Mouse (Mus musculus) midbrain, embryonic 16.5 days (tissue): ENCODE results near the gene Pprc1. TPM values are rescaled to one million over a fixed set of nuclear protein-coding genes. Genes with fewer than 3 reads are reported as not detected.
A peak's percentile ranks its signal among the peaks of the same experiment; 100 is the strongest.

Experiments
- ATAC-seq: fragments of 200-750 bp; cut with Nextera tagmentation; 2 replicates; pipeline ENCODE4 v1.8.0; 2017; ENCODE audit warnings: moderate TSS enrichment
- H3K27ac ChIP-seq: fragments of 300-500 bp; sonication (generic); 2 replicates; pipeline ENCODE4 v1.5.1; 2014; ENCODE audit warnings: mild to moderate bottlenecking, low read length, mixed read lengths
- H3K27me3 ChIP-seq: fragments of 300-500 bp; sonication (generic); 2 replicates; pipeline ENCODE4 v1.6.1; 2014; ENCODE audit warnings: low read depth, low read length, mixed read lengths; ENCODE audit not compliant: control insufficient read depth, insufficient read depth
- H3K36me3 ChIP-seq: fragments of 300-500 bp; sonication (generic); 2 replicates; pipeline ENCODE4 v1.6.1; 2014; ENCODE audit warnings: mild to moderate bottlenecking, low read length, moderate library complexity, mixed read lengths; ENCODE audit not compliant: control insufficient read depth, insufficient read depth
- H3K4me1 ChIP-seq: fragments of 300-500 bp; sonication (generic); 2 replicates; pipeline ENCODE4 v1.6.1; 2014; ENCODE audit warnings: mild to moderate bottlenecking, low read length, mixed read lengths; ENCODE audit not compliant: control insufficient read depth, insufficient read depth
- H3K4me2 ChIP-seq: fragments of 300-500 bp; sonication (generic); 2 replicates; pipeline ENCODE4 v1.6.1; 2014; ENCODE audit warnings: mild to moderate bottlenecking, low read length, mixed read lengths
- H3K4me3 ChIP-seq: fragments of 300-500 bp; sonication (generic); 2 replicates; pipeline ENCODE4 v1.5.1; 2014; ENCODE audit warnings: low read depth, mild to moderate bottlenecking, low read length, moderate library complexity, mixed read lengths
- H3K9ac ChIP-seq: fragments of 300-500 bp; sonication (generic); 2 replicates; pipeline ENCODE4 v1.6.1; 2014; ENCODE audit warnings: low read depth, low read length, mixed read lengths
- H3K9me3 ChIP-seq: fragments of 300-500 bp; sonication (generic); replicated peaks from 2 replicates; pipeline ENCODE4 v1.6.1; 2014; ENCODE audit warnings: mild to moderate bottlenecking, low read length, mixed read lengths; ENCODE audit not compliant: control insufficient read depth, poor library complexity, severe bottlenecking
- WGBS: fragments of 180-500 bp; shearing (Covaris S2); extraction: QIAGEN DNeasy Blood & Tissue Kit; methylation state at CpG from one replicate; pipeline ENCODE4 v1.1.7; 2014; 5-methylcytosine and 5-hydroxymethylcytosine counted together
- polyA plus RNA-seq: library from polyadenylated mRNA; unstranded; fragments of >200 nt; fragmentation: Nextera tagmentation; extraction: Ambion mirVana; gene quantifications from 2 replicates; pipeline ENCODE4 v1.2.1, GENCODE M21; 2015

The Pprc1 gene
- polyA plus RNA-seq: 19.9 and 20.0 TPM in 2 replicates

- Histone ChIP-seq H3K4me1 (peaks cover 57% of the 10 kb centered on the region), H3K9me3 (no peaks in the 10 kb centered on the region), H3K27ac (peak within 1 kb of the TSS; percentile 97), H3K9ac (peak within 1 kb of the TSS; percentile 95), H3K4me2 (peak within 1 kb of the TSS; percentile 97), H3K4me3 (peak within 1 kb of the TSS; percentile 89), H3K27me3 (no peaks in the 10 kb centered on the region), H3K36me3 (no peaks in the 10 kb centered on the region)
- ATAC-seq: no peak; the same call in 1 of the 2 replicates
- WGBS: 0% methylated on average over 24 of the region's 34 CpGs
Measured at GRCm38 (mm10) chr19:46044271-46044992, at the start of gene Pprc1. TSS of gene Pprc1 (plus strand) at chr19:46044886.

- peak overlapping the region; percentile 75 for H3K4me3 ChIP-seq
- H3K4me1 ChIP-seq: peaks cover 12% of the 10 kb centered on the region
- peak overlapping the region; percentile 94 for H3K9ac ChIP-seq
- 66% methylated on average over 5 of the region's 5 CpGs for WGBS
- H3K9me3 ChIP-seq: no peaks in the 10 kb centered on the region
- no peak for ATAC-seq
- no peaks in the 10 kb centered on the region for H3K27me3 ChIP-seq
- no peak overlapping the region; the same call in 1 of the 2 replicates for H3K27ac ChIP-seq
- H3K4me2 ChIP-seq: peak overlapping the region; percentile 64
- no peaks in the 10 kb centered on the region for H3K36me3 ChIP-seq
Measured at GRCm38 (mm10) chr19:45997365-45997764, 47.3 kb upstream of the Pprc1 start.

DNA sequence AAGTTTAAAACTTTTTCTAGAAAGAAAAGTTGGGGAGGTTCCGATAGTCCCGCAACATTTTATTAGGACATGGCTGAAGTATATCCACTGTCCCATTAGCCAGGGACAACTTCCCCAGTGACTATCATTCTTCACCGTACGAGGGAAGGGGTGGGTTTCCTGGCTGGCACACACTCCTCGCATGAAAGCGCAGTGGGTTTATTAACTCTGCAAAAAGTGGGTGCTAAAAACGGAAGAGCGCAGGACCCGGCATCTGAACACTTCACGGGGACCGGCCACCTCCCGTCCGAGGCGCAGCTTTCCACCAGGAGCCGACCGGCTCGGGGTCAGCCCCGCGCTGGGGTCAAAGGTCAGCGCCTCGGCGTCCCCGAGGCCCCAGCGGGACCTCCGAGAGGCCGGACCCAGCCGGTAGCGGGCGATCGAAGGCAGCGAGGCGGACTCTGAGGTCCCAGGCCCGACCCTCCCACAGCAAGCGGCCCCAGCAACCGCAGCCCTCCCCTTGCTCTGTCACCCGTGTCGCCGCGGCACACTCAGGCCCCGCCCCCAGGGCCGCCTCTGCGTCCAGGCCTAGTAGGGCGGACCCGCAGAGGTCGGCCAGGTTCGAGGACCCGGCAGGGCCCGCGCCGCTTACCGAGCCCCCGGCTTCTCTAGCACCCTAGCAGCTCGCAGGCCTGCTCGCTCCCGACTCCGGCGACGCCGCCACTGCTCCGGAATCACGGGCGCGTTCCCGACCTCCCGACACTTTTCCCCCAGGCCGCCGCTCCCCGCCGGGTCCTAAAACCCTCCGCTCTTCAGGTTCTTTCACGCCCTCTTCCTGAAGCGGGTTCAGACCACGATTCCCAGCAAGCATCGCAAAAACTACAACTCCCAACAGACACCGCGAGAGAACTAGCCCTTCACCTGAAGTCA, 46.6 kb upstream of the Pprc1 start, which contains the start of gene Armh3:
Gene Armh3 (minus strand): TSS at position 704 of the 909 bp plus-strand sequence.
- peak within 1 kb of the TSS; percentile 64 for H3K4me2 ChIP-seq
- no peaks in the 10 kb centered on the region; the same call in 1 of the 2 replicates for H3K9me3 ChIP-seq
- ATAC-seq: peak; percentile 94
- 1% methylated on average over 57 of the region's 76 CpGs for WGBS
- H3K27ac ChIP-seq: peak within 1 kb of the TSS; percentile 97
- H3K4me3 ChIP-seq: peak within 1 kb of the TSS; percentile 75
- peak within 1 kb of the TSS; percentile 94 for H3K9ac ChIP-seq
- H3K36me3 ChIP-seq: no peaks in the 10 kb centered on the region
- H3K4me1 ChIP-seq: peaks cover 12% of the 10 kb centered on the region
- no peaks in the 10 kb centered on the region for H3K27me3 ChIP-seq

DNA sequence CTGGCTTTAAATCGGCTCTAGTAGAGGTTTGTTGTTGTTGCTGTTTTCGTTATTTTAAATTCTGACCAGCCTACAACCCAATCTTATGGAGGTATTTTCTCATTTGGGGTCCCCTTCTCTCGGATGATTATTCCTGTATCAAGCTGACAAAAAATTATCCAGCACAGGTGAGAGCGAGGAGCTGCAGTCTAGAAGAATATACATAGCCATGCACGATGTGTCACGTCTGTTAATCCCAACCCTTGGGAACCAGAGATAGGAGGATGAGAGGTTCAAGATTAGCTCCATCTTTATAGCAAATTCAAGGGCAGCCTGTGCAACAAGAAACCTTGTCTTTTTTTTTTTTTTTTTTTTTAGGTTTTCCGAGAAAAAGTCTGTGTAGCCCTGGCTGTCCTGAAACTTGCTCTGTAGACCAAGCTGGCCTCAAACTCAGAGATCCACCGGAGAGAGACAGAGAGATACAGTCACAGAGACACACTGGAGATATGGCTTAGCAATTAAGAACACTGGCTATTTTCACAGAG, 45.9 kb upstream of the Pprc1 start:
- Histone ChIP-seq H3K27ac (peak overlapping the region; percentile 97), H3K9me3 (no peaks in the 10 kb centered on the region; the same call in 1 of the 2 replicates), H3K4me1 (peaks cover 19% of the 10 kb centered on the region), H3K9ac (peak overlapping the region; percentile 94), H3K4me3 (peak overlapping the region; percentile 75), H3K36me3 (no peaks in the 10 kb centered on the region), H3K27me3 (no peaks in the 10 kb centered on the region; the same call in none of the 2 replicates), H3K4me2 (peak overlapping the region; percentile 63)
- WGBS: 8% methylated on average over 8 of the region's 8 CpGs
- ATAC-seq: peak; percentile 63

- Histone ChIP-seq H3K9ac (no peak overlapping the region), H3K36me3 (no peaks in the 10 kb centered on the region), H3K4me2 (no peak overlapping the region), H3K27me3 (peaks cover 4% of the 10 kb centered on the region), H3K27ac (no peak overlapping the region), H3K9me3 (no peaks in the 10 kb centered on the region; the same call in 1 of the 2 replicates), H3K4me1 (peaks cover 23% of the 10 kb centered on the region), H3K4me3 (no peak overlapping the region)
- ATAC-seq: no peak
- WGBS: 76% methylated on average over 1 of the region's 1 CpGs
Measured at GRCm38 (mm10) chr19:45999378-45999777, 45.3 kb upstream of the Pprc1 start.

DNA sequence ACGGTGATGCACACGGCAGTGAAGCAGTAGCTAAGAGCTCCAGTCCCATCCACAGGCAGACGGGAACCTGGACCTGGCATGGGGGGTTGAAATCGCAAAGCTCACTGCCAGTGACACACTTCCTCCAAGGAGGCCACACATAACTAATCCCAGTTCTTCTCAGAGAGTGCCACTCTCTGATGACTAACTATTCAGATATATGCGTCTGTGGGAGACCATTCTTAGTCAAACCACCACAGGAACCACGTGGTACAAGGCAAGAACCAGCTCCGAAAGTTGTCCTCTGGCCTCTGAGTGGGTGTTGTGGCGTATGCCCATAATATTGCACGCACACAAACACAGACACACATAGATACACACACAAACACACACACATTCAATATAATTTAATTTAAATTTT, 42.4 kb upstream of the Pprc1 start:
- Histone ChIP-seq H3K4me3 (no peak overlapping the region), H3K9ac (no peak overlapping the region), H3K27me3 (peaks cover 10% of the 10 kb centered on the region), H3K27ac (no peak overlapping the region), H3K36me3 (no peaks in the 10 kb centered on the region), H3K4me1 (peaks cover 17% of the 10 kb centered on the region), H3K4me2 (no peak overlapping the region), H3K9me3 (no peaks in the 10 kb centered on the region; the same call in 1 of the 2 replicates)
- WGBS: 85% methylated on average over 9 of the region's 9 CpGs
- ATAC-seq: no peak

GRCm38 (mm10) chr19:46003371-46004226, 41.1 kb upstream of the Pprc1 start, which contains the start of gene Hps6:
TSS of gene Hps6 (plus strand) at chr19:46003508.
- no peaks in the 10 kb centered on the region for H3K36me3 ChIP-seq
- H3K9me3 ChIP-seq: no peaks in the 10 kb centered on the region; the same call in 1 of the 2 replicates
- H3K27ac ChIP-seq: no peak within 1 kb of the TSS
- H3K27me3 ChIP-seq: peaks cover 10% of the 10 kb centered on the region
- peak within 1 kb of the TSS; percentile 98 for H3K4me2 ChIP-seq
- H3K4me1 ChIP-seq: peaks cover 12% of the 10 kb centered on the region; the same call in 1 of the 2 replicates
- peak; percentile 53 for ATAC-seq
- peak within 1 kb of the TSS; percentile 55 for H3K4me3 ChIP-seq
- H3K9ac ChIP-seq: peak within 1 kb of the TSS; percentile 74
- 2% methylated on average over 68 of the region's 70 CpGs for WGBS
